Mouse (Mus musculus) neural tube, embryonic 11.5 days (tissue): ENCODE data around the gene Olfr1413. TPM values are rescaled to one million over a fixed set of nuclear protein-coding genes. Genes with fewer than 3 reads are reported as not detected.
A peak's percentile ranks its signal among the peaks of the same experiment; 100 is the strongest.

Experiments used
- ATAC-seq: fragments of 200-750 bp; cut with Nextera tagmentation; 2 replicates; pipeline ENCODE4 v1.8.0; 2017; ENCODE audit warnings: moderate number of reproducible peaks, mild to moderate bottlenecking, moderate TSS enrichment, moderate library complexity; ENCODE audit not compliant: insufficient read depth, low FRiP score, low TSS enrichment
- DNase-seq: peaks from one replicate; pipeline ENCODE4 v3.0.0-alpha.2; 2015; ENCODE audit warnings: low spot score
- H3K27ac ChIP-seq: fragments of 300-500 bp; sonication (generic); 2 replicates; pipeline ENCODE4 v1.5.1; 2014; ENCODE audit warnings: low read depth, mild to moderate bottlenecking, low read length
- H3K27me3 ChIP-seq: fragments of 300-500 bp; sonication (generic); 2 replicates; pipeline ENCODE4 v1.6.1; 2014; ENCODE audit warnings: mild to moderate bottlenecking, low read length, mixed read lengths; ENCODE audit not compliant: control insufficient read depth, insufficient read depth
- H3K36me3 ChIP-seq: fragments of 300-500 bp; sonication (generic); 2 replicates; pipeline ENCODE4 v1.6.1; 2014; ENCODE audit warnings: mild to moderate bottlenecking, low read length, moderate library complexity, mixed read lengths; ENCODE audit not compliant: control insufficient read depth, insufficient read depth
- H3K4me1 ChIP-seq: fragments of 300-500 bp; sonication (generic); 2 replicates; pipeline ENCODE4 v1.6.1; 2014; ENCODE audit warnings: low read length, mixed read lengths; ENCODE audit not compliant: control insufficient read depth, insufficient read depth
- H3K4me2 ChIP-seq: fragments of 300-500 bp; sonication (generic); 2 replicates; pipeline ENCODE4 v1.6.1; 2014; ENCODE audit warnings: low read depth, mild to moderate bottlenecking, moderate library complexity
- H3K4me3 ChIP-seq: fragments of 300-500 bp; sonication (generic); 2 replicates; pipeline ENCODE4 v1.5.1; 2014; ENCODE audit warnings: low read depth, low read length
- H3K9ac ChIP-seq: fragments of 300-500 bp; sonication (generic); 2 replicates; pipeline ENCODE4 v1.6.1; 2014; ENCODE audit warnings: mild to moderate bottlenecking, low read length
- H3K9me3 ChIP-seq: fragments of 300-500 bp; sonication (generic); 2 replicates; pipeline ENCODE4 v1.6.1; 2016; ENCODE audit warnings: low read length; ENCODE audit not compliant: control insufficient read depth
- WGBS: fragments of 180-500 bp; shearing (Covaris S2); extraction: QIAGEN DNeasy Blood & Tissue Kit; methylation state at CpG from one replicate; pipeline ENCODE4 v1.1.7; 2014; 5-methylcytosine and 5-hydroxymethylcytosine counted together
- polyA plus RNA-seq: library from polyadenylated mRNA; unstranded; fragments of >200 nt; fragmentation: Nextera tagmentation; extraction: Ambion mirVana; gene quantifications from 2 replicates; pipeline ENCODE4 v1.2.1, GENCODE M21; 2014

The Olfr1413 gene
- not detected in 2 replicates for polyA plus RNA-seq

GRCm38 (mm10) chr1:92571022-92571421, at the start of gene Olfr1413:
Gene Olfr1413 (plus strand): TSS chr1:92571322.
- H3K9ac ChIP-seq = no peak within 1 kb of the TSS
- ATAC-seq (no peak), DNase-seq (no peak)
- 77% methylated on average over 3 of the region's 3 CpGs for WGBS
- no peaks in the 10 kb centered on the region for H3K4me1 ChIP-seq
- H3K4me2 ChIP-seq = no peak within 1 kb of the TSS
- no peak within 1 kb of the TSS for H3K4me3 ChIP-seq
- H3K27me3 ChIP-seq = no peaks in the 10 kb centered on the region
- no peak within 1 kb of the TSS for H3K27ac ChIP-seq
- no peaks in the 10 kb centered on the region for H3K9me3 ChIP-seq
- no peaks in the 10 kb centered on the region for H3K36me3 ChIP-seq

GRCm38 (mm10) chr1:92521376-92521775, 49.7 kb upstream of the Olfr1413 start:
- H3K9me3 ChIP-seq = no peaks in the 10 kb centered on the region
- no peak overlapping the region for H3K9ac ChIP-seq
- no peak overlapping the region for H3K4me2 ChIP-seq
- DNase-seq = peak; percentile 65
- no peaks in the 10 kb centered on the region for H3K4me1 ChIP-seq
- no peaks in the 10 kb centered on the region for H3K27me3 ChIP-seq
- no peak overlapping the region for H3K4me3 ChIP-seq
- WGBS = 24% methylated on average over 10 of the region's 10 CpGs
- ATAC-seq = no peak
- no peak overlapping the region for H3K27ac ChIP-seq
- H3K36me3 ChIP-seq = no peaks in the 10 kb centered on the region

GRCm38 (mm10) chr1:92523764-92524163, 47.4 kb upstream of the Olfr1413 start:
- no peaks in the 10 kb centered on the region for H3K36me3 ChIP-seq
- no peak for ATAC-seq
- no peak overlapping the region for H3K27ac ChIP-seq
- H3K4me1 ChIP-seq = no peaks in the 10 kb centered on the region
- H3K4me3 ChIP-seq = no peak overlapping the region
- no peak overlapping the region for H3K9ac ChIP-seq
- WGBS = 88% methylated on average over 3 of the region's 3 CpGs
- H3K9me3 ChIP-seq = no peaks in the 10 kb centered on the region
- DNase-seq = no peak
- H3K4me2 ChIP-seq = no peak overlapping the region
- no peaks in the 10 kb centered on the region for H3K27me3 ChIP-seq

GRCm38 (mm10) chr1:92536972-92537371, 34.1 kb upstream of the Olfr1413 start:
- Histone ChIP-seq H3K4me3 (no peak overlapping the region), H3K4me2 (no peak overlapping the region), H3K27me3 (no peaks in the 10 kb centered on the region), H3K9ac (no peak overlapping the region), H3K9me3 (no peaks in the 10 kb centered on the region), H3K36me3 (no peaks in the 10 kb centered on the region), H3K4me1 (no peaks in the 10 kb centered on the region), H3K27ac (no peak overlapping the region)
- WGBS = 28% methylated on average over 5 of the region's 5 CpGs
- no peak for ATAC-seq
- no peak for DNase-seq

GRCm38 (mm10) chr1:92539071-92539470, 32.1 kb upstream of the Olfr1413 start:
- Histone ChIP-seq H3K27ac (no peak overlapping the region), H3K36me3 (no peaks in the 10 kb centered on the region), H3K27me3 (no peaks in the 10 kb centered on the region), H3K9me3 (no peaks in the 10 kb centered on the region), H3K4me2 (no peak overlapping the region), H3K4me3 (no peak overlapping the region), H3K9ac (no peak overlapping the region), H3K4me1 (no peaks in the 10 kb centered on the region)
- ATAC-seq (no peak), DNase-seq (no peak)
- WGBS = 54% methylated on average over 2 of the region's 2 CpGs

- H3K4me1 ChIP-seq = no peaks in the 10 kb centered on the region
- H3K27ac ChIP-seq = no peak overlapping the region
- WGBS = 74% methylated on average over 2 of the region's 2 CpGs
- no peak overlapping the region for H3K9ac ChIP-seq
- ATAC-seq (no peak), DNase-seq (no peak)
- H3K36me3 ChIP-seq = no peaks in the 10 kb centered on the region
- no peaks in the 10 kb centered on the region for H3K27me3 ChIP-seq
- no peak overlapping the region for H3K4me3 ChIP-seq
- no peak overlapping the region for H3K4me2 ChIP-seq
- no peaks in the 10 kb centered on the region for H3K9me3 ChIP-seq
Observed at GRCm38 (mm10) chr1:92545929-92546328, 25.2 kb upstream of the Olfr1413 start.

GRCm38 (mm10) chr1:92585479-92585878, 14.4 kb downstream of the Olfr1413 start, which contains the start of gene Olfr1412:
Gene Olfr1412 (plus strand): TSS chr1:92585779.
- Histone ChIP-seq H3K27ac (no peak within 1 kb of the TSS), H3K27me3 (no peaks in the 10 kb centered on the region), H3K4me3 (no peak within 1 kb of the TSS), H3K4me2 (no peak within 1 kb of the TSS), H3K4me1 (no peaks in the 10 kb centered on the region), H3K9me3 (no peaks in the 10 kb centered on the region), H3K36me3 (no peaks in the 10 kb centered on the region), H3K9ac (no peak within 1 kb of the TSS)
- no peak for DNase-seq
- ATAC-seq = no peak
- 88% methylated on average over 2 of the region's 2 CpGs for WGBS

GRCm38 (mm10) chr1:92594111-92594510, 23.0 kb downstream of the Olfr1413 start, which contains the start of gene Olfr1411:
Gene Olfr1411 (plus strand): TSS chr1:92594411.
- Histone ChIP-seq H3K4me2 (no peak within 1 kb of the TSS), H3K4me1 (no peaks in the 10 kb centered on the region)

GRCm38 (mm10) chr1:92596019-92596418, 24.9 kb downstream of the Olfr1413 start:
- H3K4me3 ChIP-seq = no peak overlapping the region
- no peaks in the 10 kb centered on the region for H3K36me3 ChIP-seq
- H3K9ac ChIP-seq = no peak overlapping the region
- ATAC-seq (no peak), DNase-seq (no peak)
- H3K4me2 ChIP-seq = no peak overlapping the region
- 84% methylated on average over 3 of the region's 3 CpGs for WGBS
- no peak overlapping the region for H3K27ac ChIP-seq
- no peaks in the 10 kb centered on the region for H3K4me1 ChIP-seq
- no peaks in the 10 kb centered on the region for H3K9me3 ChIP-seq
- H3K27me3 ChIP-seq = no peaks in the 10 kb centered on the region

More at GRCm38 (mm10) chr1:92594111-92594510, 23.0 kb downstream of the Olfr1413 start, which contains the start of gene Olfr1411:
- Histone ChIP-seq H3K27me3 (no peaks in the 10 kb centered on the region), H3K9me3 (no peaks in the 10 kb centered on the region), H3K4me3 (no peak within 1 kb of the TSS), H3K9ac (no peak within 1 kb of the TSS), H3K36me3 (no peaks in the 10 kb centered on the region), H3K27ac (no peak within 1 kb of the TSS)
- DNase-seq (no peak), ATAC-seq (no peak)
